Mouse (Mus musculus): ENCODE results near the gene Irf5.

DNA sequence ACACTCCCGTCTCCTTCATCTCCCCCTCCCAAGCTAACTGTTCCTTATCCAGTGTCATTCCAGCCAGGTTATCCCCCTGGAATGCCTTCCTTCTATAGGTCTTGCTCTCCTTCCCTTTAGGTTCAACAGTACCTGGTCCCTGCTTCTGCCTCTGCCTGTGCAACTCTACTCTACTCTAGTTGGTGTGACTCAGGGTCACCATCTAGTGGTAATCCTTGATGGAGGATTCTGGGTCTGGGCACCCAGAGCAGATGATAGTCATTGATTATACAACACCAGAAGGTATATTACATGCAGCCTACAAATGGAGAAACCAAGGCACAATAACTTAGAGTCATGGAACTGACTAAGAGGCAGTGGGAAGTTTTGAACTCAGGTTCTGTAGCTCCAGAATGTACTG, 24.8 kb upstream of the Irf5 start:
- TF ChIP-seq CTCF (IDR thresholded peaks at IDR 0.05; ENCODE audit: low read depth, low read length): peak; percentile 15
- TF ChIP-seq POLR2A (IDR thresholded peaks at IDR 0.05; ENCODE audit: insufficient read depth, low read length): no peak

Measured in ES-Bruce4 (cell line).